9 mouse cellular contexts compared by ENCODE assay signal in genomic region chr1:78907991-78908390, GRCm38 (mm10).
DNase-seq lines count a peak whose midpoint lies in the region; ATAC-seq and TF ChIP-seq lines count a peak whose summit lies in the region.
"Had no signal": no experiment of that assay in that cellular context is flagged by ENCODE, and none has a peak within 500 bp of the region (broad histone marks: within the 10 kb centered on the region; RNA-seq: fewer than 3 reads in every experiment).

No protein-coding gene starts in this region.

- TF ChIP-seq CTCF in gastrocnemius, adult 2 months (IDR thresholded peaks at IDR 0.05): no peak

- peaks cover 6% of the 10 kb centered on the region; the same call in 1 of the 2 replicates for H3K4me1 ChIP-seq in embryonic facial prominence, embryonic 12.5 days
- H3K4me1 ChIP-seq: neural tube, embryonic 12.5 days had no signal

- no peak overlapping the region for H3K4me2 ChIP-seq in embryonic facial prominence, embryonic 12.5 days (replicated peaks)
- H3K4me2 ChIP-seq: neural tube, embryonic 12.5 days had no signal

- intact Hi-C loops in gastrocnemius, adult 2 months (cut with DNase I): no loop called here

- no peak overlapping the region for H3K4me3 ChIP-seq in embryonic facial prominence, embryonic 12.5 days
- H3K4me3 ChIP-seq in gastrocnemius, adult 2 months: no peak overlapping the region
- H3K4me3 ChIP-seq: neural tube, embryonic 12.5 days had no signal

- no peaks in the 10 kb centered on the region for H3K36me3 ChIP-seq in embryonic facial prominence, embryonic 12.5 days
- H3K36me3 ChIP-seq: neural tube, embryonic 12.5 days had no signal

- no peaks in the 10 kb centered on the region for H3K27me3 ChIP-seq in embryonic facial prominence, embryonic 12.5 days
- H3K27me3 ChIP-seq: neural tube, embryonic 12.5 days had no signal

- 31% methylated on average over 5 of the region's 5 CpGs for WGBS in embryonic facial prominence, embryonic 12.5 days

- no peak overlapping the region for H3K9ac ChIP-seq in embryonic facial prominence, embryonic 12.5 days
- H3K9ac ChIP-seq: neural tube, embryonic 12.5 days had no signal

- DNase-seq in lung, postnatal 25 days (ENCODE audit: low spot score): peak; percentile 8
- DNase-seq in lung, postnatal 4 days: no peak
- DNase-seq in kidney, postnatal 14 days: peak; percentile 68
- DNase-seq in skeletal muscle tissue, adult 2 months (ENCODE audit: low read depth, low spot score): peak; percentile 15
- DNase-seq in neural tube, embryonic 10.5 days (ENCODE audit: extremely low spot score, low spot score): no peak
- DNase-seq in spleen, adult 18-20 months: no peak
- no peak for DNase-seq in gastrocnemius, adult 2 months

- H3K9me3 ChIP-seq in embryonic facial prominence, embryonic 12.5 days: no peaks in the 10 kb centered on the region
- H3K9me3 ChIP-seq: neural tube, embryonic 12.5 days had no signal

- peak; percentile 67; the same call in 1 of the 2 replicates for ATAC-seq in embryonic facial prominence, embryonic 12.5 days (ENCODE audit: insufficient number of reproducible peaks, insufficient read depth, low FRiP score, low TSS enrichment)

- peak overlapping the region; percentile 36; the same call in 1 of the 2 replicates for H3K27ac ChIP-seq in embryonic facial prominence, embryonic 12.5 days
- H3K27ac ChIP-seq in gastrocnemius, adult 2 months: no peak overlapping the region
- H3K27ac ChIP-seq: neural tube, embryonic 12.5 days had no signal

Comparison
In these comparisons a context has a peak if more than half of its experiments do, and no peak if none do; other contexts are left out.
1. DNase-seq: peak in lung, postnatal 25 days (single experiment), kidney, postnatal 14 days (single experiment) and skeletal muscle tissue, adult 2 months (single experiment); none in lung, postnatal 4 days (0 of 2), neural tube, embryonic 10.5 days (single experiment), spleen, adult 18-20 months (0 of 2) and gastrocnemius, adult 2 months (single experiment).